Mouse (Mus musculus) liver, embryonic 16.5 days (tissue): ENCODE data around the gene Enpp1. TPM values are rescaled to one million over a fixed set of nuclear protein-coding genes. Genes with fewer than 3 reads are reported as not detected.

ENCODE experiments used
- ATAC-seq: fragments of 200-750 bp; cut with Nextera tagmentation; 2 replicates; pipeline ENCODE4 v1.8.0; 2017; ENCODE audit warnings: low read depth, mild to moderate bottlenecking, moderate number of reproducible peaks, moderate library complexity
- H3K27ac ChIP-seq: fragments of 300-500 bp; sonication (generic); 2 replicates; pipeline ENCODE4 v1.5.1; 2014; ENCODE audit warnings: mild to moderate bottlenecking, low read length
- H3K27me3 ChIP-seq: fragments of 300-500 bp; sonication (generic); 2 replicates; pipeline ENCODE4 v1.6.1; 2014; ENCODE audit warnings: low read depth, low read length, mixed read lengths; ENCODE audit not compliant: control insufficient read depth, insufficient read depth
- H3K36me3 ChIP-seq: fragments of 300-500 bp; sonication (generic); 2 replicates; pipeline ENCODE4 v1.6.1; 2014; ENCODE audit warnings: mild to moderate bottlenecking; ENCODE audit not compliant: control insufficient read depth, insufficient read depth
- H3K4me1 ChIP-seq: fragments of 300-500 bp; sonication (generic); 2 replicates; pipeline ENCODE4 v1.6.1; 2014; ENCODE audit warnings: low read depth, low read length, mixed read lengths; ENCODE audit not compliant: control insufficient read depth
- H3K4me2 ChIP-seq: fragments of 300-500 bp; sonication (generic); 2 replicates; pipeline ENCODE4 v1.6.1; 2014; ENCODE audit warnings: low read depth, low read length, mixed read lengths
- H3K4me3 ChIP-seq: fragments of 300-500 bp; sonication (generic); 2 replicates; pipeline ENCODE4 v1.5.1; 2014; ENCODE audit warnings: low read depth, mild to moderate bottlenecking, low read length
- H3K9ac ChIP-seq: fragments of 300-500 bp; sonication (generic); 2 replicates; pipeline ENCODE4 v1.6.1; 2014; ENCODE audit warnings: low read depth, low read length
- H3K9me3 ChIP-seq: fragments of 300-500 bp; sonication (generic); replicated peaks from 2 replicates; pipeline ENCODE4 v1.6.1; 2016; ENCODE audit warnings: low read length; ENCODE audit not compliant: control insufficient read depth
- WGBS: fragments of 180-500 bp; shearing (Covaris S2); extraction: QIAGEN DNeasy Blood & Tissue Kit; methylation state at CpG from one replicate; pipeline ENCODE4 v1.1.7; 2014; ENCODE audit not compliant: insufficient replicate concordance; 5-methylcytosine and 5-hydroxymethylcytosine counted together
- polyA plus RNA-seq: library from polyadenylated mRNA; unstranded; fragments of >200 nt; fragmentation: Nextera tagmentation; extraction: Ambion mirVana; gene quantifications from 2 replicates; pipeline ENCODE4 v1.2.1, GENCODE M21; 2015

Enpp1 gene
- polyA plus RNA-seq, 1 experiment from 2014 or later = 3.4 TPM

DNA sequence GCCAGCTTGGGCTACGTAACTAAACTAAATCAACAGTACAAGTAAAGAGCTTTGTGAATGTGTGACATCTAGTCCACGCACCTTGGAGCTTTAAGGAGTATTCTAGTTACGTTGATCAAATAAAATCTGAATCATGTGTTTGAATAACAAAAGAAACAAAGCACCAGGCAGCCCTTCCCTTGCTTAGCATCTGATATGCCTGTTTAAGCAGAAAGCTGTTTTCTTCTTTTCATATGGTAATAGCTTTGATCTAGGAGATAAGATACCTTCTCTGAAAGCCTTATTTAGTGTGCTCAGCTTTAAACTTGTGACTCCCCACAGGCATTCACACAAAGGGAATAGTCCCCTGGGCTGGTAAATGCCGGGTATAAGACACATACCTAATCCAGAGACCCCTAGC, 121.4 kb downstream of the Enpp1 start:
- Histone ChIP-seq H3K27ac (no peak overlapping the region), H3K4me3 (no peak overlapping the region), H3K27me3 (peaks cover 9% of the 10 kb centered on the region), H3K9me3 (no peaks in the 10 kb centered on the region), H3K4me2 (no peak overlapping the region), H3K36me3 (no peaks in the 10 kb centered on the region), H3K9ac (no peak overlapping the region), H3K4me1 (no peaks in the 10 kb centered on the region)
- WGBS = 65% methylated on average over 4 of the region's 4 CpGs
- ATAC-seq = no peak

DNA sequence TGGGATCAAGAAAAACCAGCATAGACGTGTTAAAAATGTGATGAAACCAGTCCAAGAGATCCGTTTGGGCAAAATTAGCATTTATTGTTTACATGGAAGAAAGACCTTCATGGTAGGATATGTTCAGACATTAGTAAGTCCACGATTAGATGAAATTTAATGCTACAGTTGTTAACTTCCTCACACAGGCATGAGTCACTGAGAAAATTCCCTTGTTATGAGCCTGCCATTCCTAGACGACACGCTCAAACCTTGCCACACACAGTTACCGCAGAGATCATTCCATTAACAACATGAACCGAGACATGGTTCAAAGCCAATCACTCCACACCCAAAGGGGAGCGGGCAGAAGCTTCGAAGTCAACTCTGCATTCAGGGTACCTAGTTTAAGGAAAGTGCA, 122.7 kb downstream of the Enpp1 start:
- no peak for ATAC-seq
- no peak overlapping the region for H3K9ac ChIP-seq
- no peak overlapping the region for H3K4me2 ChIP-seq
- H3K27me3 ChIP-seq = no peaks in the 10 kb centered on the region
- H3K4me3 ChIP-seq = no peak overlapping the region
- no peak overlapping the region for H3K27ac ChIP-seq
- H3K9me3 ChIP-seq = no peaks in the 10 kb centered on the region
- H3K4me1 ChIP-seq = no peaks in the 10 kb centered on the region
- 73% methylated on average over 9 of the region's 9 CpGs for WGBS
- no peaks in the 10 kb centered on the region for H3K36me3 ChIP-seq

- Histone ChIP-seq H3K9me3 (no peaks in the 10 kb centered on the region), H3K4me1 (no peaks in the 10 kb centered on the region), H3K4me3 (no peak overlapping the region), H3K4me2 (no peak overlapping the region), H3K9ac (no peak overlapping the region), H3K27ac (no peak overlapping the region), H3K27me3 (no peaks in the 10 kb centered on the region), H3K36me3 (no peaks in the 10 kb centered on the region)
- ATAC-seq = no peak
- WGBS = 56% methylated on average over 4 of the region's 4 CpGs
Observed at GRCm38 (mm10) chr10:24588824-24589223, 123.1 kb downstream of the Enpp1 start.

Other genes with a start within 250 kb of the Enpp1 start
- gene Ccn2, start 116.7 kb downstream of the Enpp1 start, polyA plus RNA-seq = 0.70 and 0.92 TPM in 2 replicates
- gene Enpp3, start 130.7 kb upstream of the Enpp1 start, polyA plus RNA-seq = 5.2 and 7.7 TPM in 2 replicates
- 6.0 and 6.3 TPM in 2 replicates for gene Med23, start 157.8 kb upstream of the Enpp1 start, polyA plus RNA-seq
- 100 and 122 TPM in 2 replicates for gene Arg1, start 215.3 kb upstream of the Enpp1 start, polyA plus RNA-seq